Mouse (Mus musculus) olfactory bulb, adult 2 months (tissue): ENCODE measurements around the gene Irs3.

ENCODE experiments used
- CTCF ChIP-seq: fragments of 200-500 bp; IDR thresholded peaks from 2 replicates; pipeline ENCODE4 v1.5.1; 2012; ENCODE audit warnings: low read depth, mild to moderate bottlenecking, low read length, moderate library complexity; ENCODE audit not compliant: insufficient read depth
- POLR2A ChIP-seq: fragments of 200-500 bp; IDR thresholded peaks from 2 replicates; pipeline ENCODE4 v1.6.1; 2012; ENCODE audit warnings: mild to moderate bottlenecking, low read depth, low read length, moderate library complexity; ENCODE audit not compliant: insufficient read depth

GRCm38 (mm10) chr5:137649251-137649650, 3.7 kb upstream of the Irs3 start:
- TF ChIP-seq CTCF (no peak), POLR2A (no peak)
